Mouse (Mus musculus) G1E-ER4 (cell line): Measurements from ENCODE around the gene Pitpnm1. TPM values are rescaled to one million over a fixed set of nuclear protein-coding genes. Genes with fewer than 3 reads are reported as not detected.

Experiments
- GATA1 ChIP-seq: IDR thresholded peaks from one replicate; pipeline ENCODE4 v1.8.0; 2012; ENCODE audit warnings: low read length, inconsistent platforms
- polyA plus RNA-seq: library from polyadenylated mRNA; stranded (reverse); fragments of >175 nt; gene quantifications from 2 replicates; pipeline ENCODE4 v1.2.3, GENCODE M21; 2012

The Pitpnm1 gene
- polyA plus RNA-seq, 1 experiment: 36.7 TPM

- no peak for TF ChIP-seq GATA1
Observed at GRCm38 (mm10) chr19:4104675-4105194, 4.9 kb downstream of the Pitpnm1 start.

GRCm38 (mm10) chr19:4106654-4107053 lies 6.9 kb downstream of the Pitpnm1 start:
- no peak for TF ChIP-seq GATA1

- no peak for TF ChIP-seq GATA1
Observed at GRCm38 (mm10) chr19:4108535-4108934, 8.7 kb downstream of the Pitpnm1 start.

- no peak for TF ChIP-seq GATA1
Observed at GRCm38 (mm10) chr19:4112063-4112960, 12.5 kb downstream of the Pitpnm1 start.

GRCm38 (mm10) chr19:4113186-4113805 lies 13.5 kb downstream of the Pitpnm1 start:
- TF ChIP-seq GATA1: no peak

- TF ChIP-seq GATA1: no peak
Observed at GRCm38 (mm10) chr19:4113806-4114230, 14.0 kb downstream of the Pitpnm1 start.

GRCm38 (mm10) chr19:4114551-4114950 lies 14.8 kb downstream of the Pitpnm1 start:
- TF ChIP-seq GATA1: no peak

GRCm38 (mm10) chr19:4115144-4115543 lies 15.3 kb downstream of the Pitpnm1 start:
- TF ChIP-seq GATA1: no peak

GRCm38 (mm10) chr19:4115816-4116215 lies 16.0 kb downstream of the Pitpnm1 start:
- no peak for TF ChIP-seq GATA1

- TF ChIP-seq GATA1: no peak
Observed at GRCm38 (mm10) chr19:4117006-4117405, 17.2 kb downstream of the Pitpnm1 start.

GRCm38 (mm10) chr19:4118350-4118749 lies 18.6 kb downstream of the Pitpnm1 start:
- TF ChIP-seq GATA1: no peak

- TF ChIP-seq GATA1: no peak
Observed at GRCm38 (mm10) chr19:4119716-4120487, 20.1 kb downstream of the Pitpnm1 start.

GRCm38 (mm10) chr19:4120496-4120895 lies 20.7 kb downstream of the Pitpnm1 start:
- no peak for TF ChIP-seq GATA1

- TF ChIP-seq GATA1: no peak
Observed at GRCm38 (mm10) chr19:4121097-4121805, 21.5 kb downstream of the Pitpnm1 start.
